Mouse (Mus musculus) bone marrow macrophage, adult 2 months (primary cell): ENCODE data around the gene Lrrn4cl.

Experiments
- CTCF ChIP-seq: IDR thresholded peaks from 2 replicates; pipeline ENCODE4 v1.5.1; 2012; ENCODE audit warnings: low read depth, mild to moderate bottlenecking, low read length, moderate library complexity
- POLR2A ChIP-seq: IDR thresholded peaks from 2 replicates; pipeline ENCODE4 v1.6.1; 2012; ENCODE audit warnings: mild to moderate bottlenecking, low read depth, low read length, borderline replicate concordance

DNA sequence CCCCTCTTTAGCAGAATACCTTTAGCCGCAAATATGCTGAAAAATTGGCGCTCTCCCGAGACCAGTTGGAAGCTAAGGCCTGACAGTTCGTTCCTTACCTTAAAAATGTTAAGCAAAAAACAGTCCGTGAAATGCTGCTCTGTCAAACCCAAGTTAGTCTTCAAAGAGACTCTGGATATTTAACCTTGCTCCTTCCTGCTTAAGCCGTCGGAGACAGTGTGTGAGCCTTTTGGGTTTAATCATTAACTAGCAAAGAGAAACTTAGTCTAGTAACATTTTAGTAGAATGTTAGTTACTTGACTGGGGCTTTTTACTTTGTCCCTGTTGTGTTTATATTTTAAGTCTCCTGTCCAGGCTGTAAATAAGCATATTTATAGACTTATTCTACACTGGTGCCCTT is 29.4 kb upstream of the Lrrn4cl start:
- TF ChIP-seq CTCF (no peak), POLR2A (no peak)
